Mouse (Mus musculus): ENCODE measurements at regions not wholly inside any gene's neighbourhood (a gene's known extent, or its start where the extent isn't known, plus 50 kb on each side); places are given as distances from the start of the nearest gene placed in this dataset.

GRCm38 (mm10) chr4:84211311-84211875, 463.7 kb downstream of the Bnc2 start:
- ATAC-seq, result no peak
- Histone ChIP-seq H3K4me3 (replicated peaks; ENCODE audit: low read length) (no peak overlapping the region), H3K9me3 (ENCODE audit: control insufficient read depth, low read length) (no peaks in the 10 kb centered on the region), H3K36me3 (ENCODE audit: control insufficient read depth, insufficient read depth) (no peaks in the 10 kb centered on the region), H3K4me2 (ENCODE audit: low read length) (no peak overlapping the region), H3K4me1 (replicated peaks; ENCODE audit: control insufficient read depth, insufficient read depth, low read length) (peaks cover 7% of the 10 kb centered on the region; the same call in 1 of the 2 replicates), H3K27me3 (replicated peaks; ENCODE audit: control insufficient read depth, insufficient read depth, low read length) (no peaks in the 10 kb centered on the region), H3K27ac (ENCODE audit: low read length) (no peak overlapping the region), H3K9ac (replicated peaks; ENCODE audit: low read depth, low read length) (no peak overlapping the region)
- 30% methylated on average over 11 of the region's 11 CpGs for WGBS

- Histone ChIP-seq H3K4me3 (replicated peaks; ENCODE audit: low read length) (no peak overlapping the region), H3K4me1 (replicated peaks; ENCODE audit: control insufficient read depth, insufficient read depth, low read length) (peaks cover 7% of the 10 kb centered on the region; the same call in 1 of the 2 replicates), H3K27ac (ENCODE audit: low read length) (no peak overlapping the region), H3K27me3 (replicated peaks; ENCODE audit: control insufficient read depth, insufficient read depth, low read length) (no peaks in the 10 kb centered on the region), H3K9me3 (ENCODE audit: control insufficient read depth, low read length) (no peaks in the 10 kb centered on the region), H3K36me3 (ENCODE audit: control insufficient read depth, insufficient read depth) (no peaks in the 10 kb centered on the region), H3K9ac (replicated peaks; ENCODE audit: low read depth, low read length) (no peak overlapping the region), H3K4me2 (ENCODE audit: low read length) (no peak overlapping the region)
- 43% methylated on average over 6 of the region's 6 CpGs for WGBS
- no peak for ATAC-seq
Measured at GRCm38 (mm10) chr4:84212004-84212403, 463.1 kb downstream of the Bnc2 start.

GRCm38 (mm10) chr4:84214523-84214922, 460.6 kb downstream of the Bnc2 start:
- no peak overlapping the region for H3K27ac ChIP-seq (ENCODE audit: low read length)
- no peaks in the 10 kb centered on the region for H3K36me3 ChIP-seq (ENCODE audit: control insufficient read depth, insufficient read depth)
- no peaks in the 10 kb centered on the region for H3K9me3 ChIP-seq (ENCODE audit: control insufficient read depth, low read length)
- no peak for ATAC-seq
- WGBS, result 94% methylated on average over 8 of the region's 8 CpGs
- H3K4me1 ChIP-seq (replicated peaks; ENCODE audit: control insufficient read depth, insufficient read depth, low read length), result peaks cover 7% of the 10 kb centered on the region; the same call in 1 of the 2 replicates
- H3K27me3 ChIP-seq (replicated peaks; ENCODE audit: control insufficient read depth, insufficient read depth, low read length), result no peaks in the 10 kb centered on the region
- no peak overlapping the region for H3K4me2 ChIP-seq (ENCODE audit: low read length)
- H3K9ac ChIP-seq (replicated peaks; ENCODE audit: low read depth, low read length), result no peak overlapping the region
- no peak overlapping the region for H3K4me3 ChIP-seq (replicated peaks; ENCODE audit: low read length)

- WGBS, result 74% methylated on average over 4 of the region's 4 CpGs
- H3K36me3 ChIP-seq (ENCODE audit: control insufficient read depth, insufficient read depth), result no peaks in the 10 kb centered on the region
- H3K4me3 ChIP-seq (replicated peaks; ENCODE audit: low read length), result no peak overlapping the region
- no peaks in the 10 kb centered on the region for H3K27me3 ChIP-seq (replicated peaks; ENCODE audit: control insufficient read depth, insufficient read depth, low read length)
- H3K27ac ChIP-seq (ENCODE audit: low read length), result no peak overlapping the region
- no peak overlapping the region for H3K9ac ChIP-seq (replicated peaks; ENCODE audit: low read depth, low read length)
- H3K4me1 ChIP-seq (replicated peaks; ENCODE audit: control insufficient read depth, insufficient read depth, low read length), result no peaks in the 10 kb centered on the region
- no peak for ATAC-seq
- no peaks in the 10 kb centered on the region for H3K9me3 ChIP-seq (ENCODE audit: control insufficient read depth, low read length)
- no peak overlapping the region for H3K4me2 ChIP-seq (ENCODE audit: low read length)
Measured at GRCm38 (mm10) chr4:84218961-84219360, 456.1 kb downstream of the Bnc2 start.

- WGBS, result 39% methylated on average over 4 of the region's 4 CpGs
- Histone ChIP-seq H3K9me3 (ENCODE audit: control insufficient read depth, low read length) (no peaks in the 10 kb centered on the region), H3K9ac (replicated peaks; ENCODE audit: low read depth, low read length) (no peak overlapping the region), H3K27me3 (replicated peaks; ENCODE audit: control insufficient read depth, insufficient read depth, low read length) (no peaks in the 10 kb centered on the region), H3K36me3 (ENCODE audit: control insufficient read depth, insufficient read depth) (no peaks in the 10 kb centered on the region), H3K4me1 (replicated peaks; ENCODE audit: control insufficient read depth, insufficient read depth, low read length) (no peaks in the 10 kb centered on the region), H3K4me2 (ENCODE audit: low read length) (no peak overlapping the region), H3K27ac (ENCODE audit: low read length) (no peak overlapping the region), H3K4me3 (replicated peaks; ENCODE audit: low read length) (no peak overlapping the region)
- no peak for ATAC-seq
Measured at GRCm38 (mm10) chr4:84222057-84222717, 452.9 kb downstream of the Bnc2 start.

- Histone ChIP-seq H3K4me2 (ENCODE audit: low read length) (no peak overlapping the region), H3K4me3 (replicated peaks; ENCODE audit: low read length) (no peak overlapping the region), H3K9me3 (ENCODE audit: control insufficient read depth, low read length) (no peaks in the 10 kb centered on the region), H3K27ac (ENCODE audit: low read length) (no peak overlapping the region), H3K36me3 (ENCODE audit: control insufficient read depth, insufficient read depth) (no peaks in the 10 kb centered on the region), H3K9ac (replicated peaks; ENCODE audit: low read depth, low read length) (no peak overlapping the region), H3K27me3 (replicated peaks; ENCODE audit: control insufficient read depth, insufficient read depth, low read length) (no peaks in the 10 kb centered on the region), H3K4me1 (replicated peaks; ENCODE audit: control insufficient read depth, insufficient read depth, low read length) (no peaks in the 10 kb centered on the region)
- 61% methylated on average over 11 of the region's 11 CpGs for WGBS
- no peak for ATAC-seq
Measured at GRCm38 (mm10) chr4:84222805-84223335, 452.2 kb downstream of the Bnc2 start.

GRCm38 (mm10) chr4:84224556-84224955, 450.5 kb downstream of the Bnc2 start:
- Histone ChIP-seq H3K4me1 (replicated peaks; ENCODE audit: control insufficient read depth, insufficient read depth, low read length) (no peaks in the 10 kb centered on the region), H3K36me3 (ENCODE audit: control insufficient read depth, insufficient read depth) (no peaks in the 10 kb centered on the region), H3K4me2 (ENCODE audit: low read length) (no peak overlapping the region), H3K27me3 (replicated peaks; ENCODE audit: control insufficient read depth, insufficient read depth, low read length) (no peaks in the 10 kb centered on the region), H3K9me3 (ENCODE audit: control insufficient read depth, low read length) (no peaks in the 10 kb centered on the region), H3K4me3 (replicated peaks; ENCODE audit: low read length) (no peak overlapping the region), H3K27ac (ENCODE audit: low read length) (no peak overlapping the region), H3K9ac (replicated peaks; ENCODE audit: low read depth, low read length) (no peak overlapping the region)
- 72% methylated on average over 6 of the region's 6 CpGs for WGBS
- ATAC-seq, result no peak

Data from forebrain, embryonic 16.5 days (tissue).